Mouse (Mus musculus): ENCODE measurements around the gene Morc4.

Morc4 gene

GRCm38 (mm10) chrX:139870938-139871791, at the start of gene Morc4:
TSS of gene Morc4 (minus strand) at chrX:139871677.
- no peak for DNase-seq (ENCODE audit: low read depth)

DNA sequence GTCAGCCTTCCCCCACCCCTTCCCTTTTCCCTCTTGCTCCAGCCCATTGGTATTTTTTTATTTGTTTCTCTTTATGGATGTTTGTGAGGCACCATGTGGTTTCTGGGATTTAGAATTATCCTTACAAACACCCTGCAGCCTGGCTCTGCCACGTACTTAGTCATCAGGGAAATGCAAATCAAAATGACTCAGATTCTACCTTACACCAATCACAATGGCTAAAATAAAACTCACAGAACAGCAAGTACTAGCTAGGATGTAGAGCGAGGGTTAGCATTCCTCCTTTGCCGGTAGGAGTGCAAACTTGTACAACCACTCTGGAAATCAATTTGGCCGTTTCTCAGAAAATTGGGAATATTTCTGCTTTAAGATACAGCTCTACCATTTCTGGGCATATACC, 49.1 kb upstream of the Morc4 start:
- no peak for DNase-seq (ENCODE audit: low read depth)

- no peak for DNase-seq (ENCODE audit: low read depth)
Measured at GRCm38 (mm10) chrX:139891387-139891786, 19.9 kb upstream of the Morc4 start.

DNA sequence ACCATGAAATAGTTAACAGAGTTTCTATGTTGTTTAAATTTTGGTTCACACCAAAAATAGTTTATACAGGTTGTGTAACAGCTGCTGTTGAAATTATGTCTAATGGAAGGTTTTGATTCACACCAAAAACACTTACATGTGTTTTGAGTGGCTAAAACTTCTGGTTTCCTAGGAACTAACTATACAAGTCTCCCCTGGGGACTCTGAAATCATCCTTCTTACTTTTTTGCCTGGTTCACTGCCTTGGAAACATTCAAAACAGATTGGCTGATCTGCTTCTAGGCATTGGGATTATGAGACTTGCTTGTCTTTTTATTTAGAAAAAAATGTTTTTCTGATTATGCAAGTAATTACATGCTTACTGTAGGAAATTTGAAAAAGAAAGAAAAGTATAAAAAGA, 11.7 kb upstream of the Morc4 start:
- DNase-seq (ENCODE audit: low read depth): no peak

DNA sequence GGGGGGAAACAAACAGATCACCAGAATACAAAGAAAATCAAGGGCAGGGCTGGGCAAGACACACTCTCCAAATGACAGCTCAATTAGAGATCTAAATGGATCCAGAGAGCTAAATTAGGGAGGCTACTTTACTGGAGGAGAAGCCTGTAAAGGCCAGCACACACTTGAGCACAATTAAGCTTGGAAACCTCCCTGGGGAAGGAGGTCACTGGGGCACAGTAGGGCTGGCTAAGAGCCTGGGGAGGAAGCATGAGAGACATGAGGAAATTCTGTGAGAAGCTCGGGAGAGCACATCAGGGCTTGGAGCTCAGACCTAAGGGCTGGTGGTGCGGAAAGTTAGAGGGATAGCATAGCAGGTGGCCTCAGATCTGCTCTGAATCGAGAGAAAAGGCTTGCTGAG, 6.5 kb upstream of the Morc4 start:
- DNase-seq (ENCODE audit: low read depth): no peak

- DNase-seq (ENCODE audit: low read depth): no peak
Measured at GRCm38 (mm10) chrX:139877105-139877504, 5.6 kb upstream of the Morc4 start.

GRCm38 (mm10) chrX:139870300-139870711, 1.2 kb downstream of the Morc4 start:
- DNase-seq (ENCODE audit: low read depth): peak; percentile 35

DNA sequence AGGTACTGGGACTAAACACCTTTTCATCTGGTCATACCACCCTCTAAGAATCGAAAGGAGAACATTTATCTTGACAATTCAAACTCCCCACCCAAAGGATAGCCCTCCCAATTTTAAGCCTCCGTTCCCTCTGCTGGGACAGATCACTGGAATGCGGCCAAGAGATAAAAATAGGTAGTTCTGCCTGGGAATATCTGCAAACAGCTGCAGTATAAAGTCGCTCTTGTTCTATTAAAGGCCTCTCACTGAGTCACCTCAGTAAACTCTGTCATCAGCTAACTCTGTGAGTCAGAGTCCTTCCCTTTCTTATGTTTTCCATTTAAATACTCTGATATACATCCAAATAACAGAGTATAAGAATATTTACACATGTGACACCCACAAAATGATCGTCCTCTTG, 12.1 kb downstream of the Morc4 start:
- no peak for DNase-seq (ENCODE audit: low read depth)

DNA sequence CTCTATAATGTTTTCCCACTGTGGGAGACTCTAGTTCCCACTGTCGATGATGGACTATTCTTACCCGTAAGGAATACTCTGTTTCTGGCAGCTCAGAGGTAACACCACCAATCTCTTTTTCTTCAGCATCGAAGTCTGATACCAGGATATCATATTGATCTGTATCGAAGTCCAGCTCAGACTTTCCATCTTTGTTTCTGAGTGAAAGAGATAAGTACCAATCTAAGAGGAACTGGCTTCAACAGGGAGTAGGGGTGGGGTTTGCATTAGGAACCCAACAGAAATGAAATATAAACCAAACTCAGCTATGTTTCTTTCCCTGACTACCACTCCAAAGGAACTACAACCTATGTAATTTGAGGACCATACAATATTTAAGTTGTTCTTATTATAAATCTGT, 16.7 kb downstream of the Morc4 start:
- DNase-seq (ENCODE audit: low read depth): no peak

GRCm38 (mm10) chrX:139841091-139841490, 30.4 kb downstream of the Morc4 start:
- no peak for DNase-seq (ENCODE audit: low read depth)

GRCm38 (mm10) chrX:139839057-139839456, 32.4 kb downstream of the Morc4 start:
- no peak for DNase-seq (ENCODE audit: low read depth)

DNA sequence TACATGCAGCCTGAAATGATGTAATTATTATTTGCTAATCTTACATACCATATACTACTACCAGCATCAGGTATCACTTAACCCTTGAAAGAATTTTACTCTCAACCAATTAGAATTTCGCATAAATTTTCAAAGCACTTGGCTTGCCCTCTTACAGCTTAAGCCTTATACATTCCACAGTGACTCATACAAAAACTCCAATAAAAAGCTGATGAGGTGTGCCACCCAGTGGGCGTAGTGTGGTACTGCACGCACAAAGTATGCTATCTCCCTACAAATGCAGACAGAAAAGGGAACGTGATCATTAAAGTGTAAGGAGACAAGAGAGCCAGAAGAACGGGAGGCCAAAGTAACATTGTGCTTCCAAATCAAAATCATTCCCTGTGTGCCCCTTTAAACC, 39.0 kb downstream of the Morc4 start:
- DNase-seq (ENCODE audit: low read depth): no peak

GRCm38 (mm10) chrX:139828363-139829092, 42.9 kb downstream of the Morc4 start:
- DNase-seq (ENCODE audit: low read depth): no peak

DNA sequence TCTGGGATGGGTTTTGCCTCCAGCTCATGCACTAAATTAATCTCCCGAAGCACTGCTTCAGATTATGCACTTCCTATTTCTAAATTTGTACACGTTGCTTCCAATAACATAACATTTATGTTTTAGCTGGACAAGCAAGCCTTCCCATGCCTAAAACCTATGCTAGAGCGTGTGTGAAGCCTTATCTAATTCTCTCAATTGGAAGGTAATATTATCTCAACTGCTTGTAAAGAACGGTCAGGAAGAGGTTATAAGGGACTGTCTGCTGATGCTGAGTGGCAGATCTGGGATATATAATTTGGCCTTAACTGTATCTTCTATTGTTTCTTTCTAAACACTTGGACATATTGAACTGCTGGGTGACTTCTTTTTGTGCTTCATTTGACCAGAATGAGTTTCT, 44.6 kb downstream of the Morc4 start:
- no peak for DNase-seq (ENCODE audit: low read depth)

GRCm38 (mm10) chrX:139825402-139825801, 46.1 kb downstream of the Morc4 start:
- no peak for DNase-seq (ENCODE audit: low read depth)

DNA sequence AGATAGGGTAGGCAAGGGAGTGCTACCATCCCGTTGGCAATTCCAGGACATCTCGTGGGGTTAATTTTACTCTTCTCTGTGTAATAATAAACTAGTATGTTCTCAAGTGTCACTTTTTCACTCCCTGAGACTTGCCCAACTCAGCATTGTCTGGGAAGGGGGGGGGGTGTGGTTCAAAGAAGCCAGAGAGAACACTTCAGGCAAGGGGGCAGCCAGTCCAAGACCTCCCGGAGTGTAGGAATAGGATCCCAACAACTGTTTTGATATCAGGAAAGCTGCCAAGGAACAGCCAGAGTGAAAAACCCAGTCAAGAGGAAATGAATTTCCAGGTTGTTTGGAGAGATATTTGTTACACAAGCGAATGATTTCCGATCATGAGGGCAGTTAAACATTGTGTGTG, 56.3 kb downstream of the Morc4 start:
- no peak for DNase-seq (ENCODE audit: low read depth)

DNA sequence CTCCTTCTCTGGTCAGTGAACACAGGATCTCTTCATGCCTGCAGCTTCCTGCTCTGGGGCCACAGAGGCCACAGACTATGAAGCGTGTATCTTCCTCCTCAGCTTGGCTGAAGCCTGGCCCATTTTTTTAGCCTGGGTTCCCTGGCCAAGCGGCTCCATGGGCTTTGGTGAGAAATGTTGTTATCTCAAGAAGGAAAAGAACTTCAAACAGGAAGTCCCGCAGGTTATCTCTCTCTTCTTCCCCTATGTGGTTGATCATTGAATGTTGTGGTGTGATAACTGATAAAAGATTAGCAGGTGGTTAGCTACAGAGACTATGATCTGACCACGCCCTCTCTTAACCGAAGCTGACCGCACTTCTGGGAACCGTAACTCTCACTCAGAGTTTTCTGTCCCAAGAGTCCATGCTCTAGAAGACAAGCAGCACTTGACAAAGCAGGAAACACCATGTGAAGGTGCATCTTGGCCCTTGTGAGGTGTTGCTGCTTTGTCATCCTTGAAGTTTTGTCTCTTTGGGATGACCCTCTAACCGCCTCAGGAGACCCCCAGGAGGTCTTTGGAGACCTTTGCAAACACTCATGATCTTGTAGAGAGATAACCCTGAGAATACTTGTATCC, 57.4 kb downstream of the Morc4 start:
- DNase-seq (ENCODE audit: low read depth): no peak

DNA sequence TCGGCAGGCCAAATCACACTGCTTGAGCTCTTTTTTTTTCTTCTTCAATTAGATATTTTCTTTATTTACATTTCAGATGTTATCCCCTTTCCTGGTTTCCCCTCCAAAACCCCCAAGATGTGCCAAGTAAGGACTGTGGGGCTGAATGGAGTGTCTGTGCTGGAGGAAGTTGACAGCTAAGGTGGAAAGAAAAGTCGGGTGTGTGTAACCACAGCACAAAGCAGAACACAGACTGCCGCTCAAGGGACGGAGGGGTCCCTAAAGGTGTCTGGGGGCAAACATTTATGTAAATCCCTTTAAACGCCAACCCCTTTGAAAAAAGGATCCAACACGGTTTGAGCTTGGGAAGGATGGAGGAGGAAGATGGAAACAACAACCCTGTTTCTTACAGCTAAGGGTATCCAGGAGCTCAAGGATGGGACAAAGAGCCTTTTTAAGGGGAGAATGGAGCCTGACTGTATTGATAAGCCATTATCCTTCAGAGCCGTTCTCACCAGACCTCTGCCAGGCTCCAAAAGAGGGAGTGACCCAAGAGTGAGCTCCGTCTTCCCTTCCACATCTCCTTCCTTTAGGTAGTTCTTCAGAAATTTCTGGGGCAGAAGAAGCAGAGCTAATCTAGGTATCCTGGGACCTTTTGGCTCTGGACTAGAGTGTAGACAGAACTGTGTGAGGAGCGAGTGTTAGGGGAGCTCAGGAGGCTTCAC, 58.0 kb downstream of the Morc4 start:
- no peak for DNase-seq (ENCODE audit: low read depth)

GRCm38 (mm10) chrX:139812636-139813298, 58.7 kb downstream of the Morc4 start:
- no peak for DNase-seq (ENCODE audit: low read depth)

- no peak for DNase-seq (ENCODE audit: low read depth)
Measured at GRCm38 (mm10) chrX:139808501-139808900, 63.0 kb downstream of the Morc4 start.

DNA sequence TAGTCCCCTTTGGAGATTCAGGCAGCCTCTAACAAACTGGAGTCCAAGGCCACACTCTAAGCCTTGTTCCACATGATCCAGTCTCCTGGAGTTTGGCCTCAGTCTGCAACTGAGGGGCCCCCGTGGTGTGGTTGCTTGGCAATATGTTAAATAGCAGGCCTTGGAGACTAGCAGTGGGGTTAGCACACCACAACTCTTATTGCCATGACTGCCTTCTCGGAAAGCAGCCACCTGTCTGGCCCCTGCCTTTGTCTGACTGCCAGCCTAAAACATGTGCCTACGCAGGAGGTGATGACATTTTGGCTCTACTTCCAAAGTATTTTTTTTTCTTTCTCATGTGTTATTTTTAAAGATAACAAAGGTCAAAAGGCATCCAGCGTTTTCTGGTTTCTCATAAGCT, 63.4 kb downstream of the Morc4 start:
- peak; percentile 42 for DNase-seq (ENCODE audit: low read depth)

- DNase-seq (ENCODE audit: low read depth): no peak
Measured at GRCm38 (mm10) chrX:139807391-139807790, 64.1 kb downstream of the Morc4 start.
